Mouse (Mus musculus): ENCODE measurements at regions not wholly inside any gene's neighbourhood (a gene's known extent, or its start where the extent isn't known, plus 50 kb on each side); places are given as distances from the start of the nearest gene placed in this dataset.

DNA sequence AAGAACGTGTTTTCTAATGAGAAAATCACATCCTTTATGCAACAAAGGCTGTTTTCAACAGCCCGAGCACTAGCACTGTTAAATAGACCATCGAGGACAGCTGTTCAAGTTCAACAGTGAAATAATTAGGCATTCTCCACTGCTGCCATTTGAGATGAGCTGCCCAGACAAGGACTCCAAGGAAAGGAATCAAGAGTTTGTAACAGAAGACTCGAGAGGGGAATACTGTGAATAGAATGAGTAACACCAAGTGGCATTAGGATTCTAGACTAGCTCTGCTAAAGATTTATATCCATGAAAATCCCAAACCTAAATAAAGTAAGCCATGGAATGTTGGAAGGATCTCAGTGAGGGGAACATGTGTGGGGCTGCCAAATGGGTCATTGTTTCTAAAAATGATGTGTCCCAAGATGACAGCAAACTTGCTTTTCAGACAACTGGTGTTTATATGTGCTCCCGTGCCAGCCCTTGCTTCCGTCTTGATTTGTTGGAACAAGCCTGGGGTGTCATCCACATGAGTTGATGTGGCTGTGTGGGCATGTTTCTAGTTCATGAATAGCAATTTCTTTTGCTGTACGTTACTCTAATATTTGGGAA is 72.1 kb upstream of the Itga4 start:
- H3K4me3 ChIP-seq (replicated peaks), result no peak overlapping the region
- no peak overlapping the region for H3K9ac ChIP-seq
- WGBS, result 67% methylated on average over 7 of the region's 7 CpGs
- H3K9me3 ChIP-seq (replicated peaks), result no peaks in the 10 kb centered on the region
- H3K4me2 ChIP-seq, result no peak overlapping the region
- H3K4me1 ChIP-seq, result peaks cover 10% of the 10 kb centered on the region; the same call in 1 of the 2 replicates
- no peaks in the 10 kb centered on the region for H3K36me3 ChIP-seq
- no peak for ATAC-seq (replicated peaks; ENCODE audit: low FRiP score)
- no peak overlapping the region for H3K27ac ChIP-seq
- H3K27me3 ChIP-seq, result no peaks in the 10 kb centered on the region

DNA sequence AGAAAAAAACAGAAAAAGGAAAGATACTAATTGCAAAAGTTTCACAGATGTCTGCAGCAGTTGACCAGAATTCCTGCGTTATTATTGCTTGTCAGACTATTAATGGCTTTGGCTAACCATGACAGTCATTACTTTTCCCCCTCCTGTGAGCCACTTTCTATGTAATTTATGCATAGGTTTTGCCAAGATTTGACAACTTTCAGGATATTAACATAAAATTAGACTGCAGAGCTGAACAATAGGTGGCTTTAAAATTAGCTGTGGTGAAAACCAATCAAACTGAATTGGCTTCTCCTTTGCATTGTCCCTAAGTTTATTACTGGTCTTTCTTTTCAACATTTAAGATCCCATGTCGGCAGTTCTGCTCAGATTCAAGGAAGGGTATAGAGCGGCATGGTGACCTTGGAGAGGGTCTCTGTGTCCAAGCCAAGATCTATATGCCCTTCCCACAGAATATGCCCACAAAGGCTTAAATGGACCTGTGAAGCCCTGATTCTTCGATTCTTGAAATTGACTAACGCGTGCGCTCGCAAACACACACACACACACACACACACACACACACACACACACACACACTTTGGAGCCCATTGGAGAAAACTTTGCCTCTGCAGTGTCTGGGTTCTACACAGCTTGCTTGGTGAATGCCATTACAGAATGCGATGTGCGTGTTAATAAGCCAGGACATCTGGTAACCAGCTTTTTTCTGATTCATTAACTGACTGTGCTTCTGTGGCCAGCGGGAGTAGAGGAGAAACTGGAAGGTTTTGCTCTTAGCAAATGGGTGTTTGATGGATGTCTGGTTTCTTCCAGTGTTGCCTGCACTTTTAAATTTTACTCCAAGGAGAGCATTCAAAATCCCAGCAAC is 69.8 kb upstream of the Itga4 start:
- peaks cover 10% of the 10 kb centered on the region; the same call in 1 of the 2 replicates for H3K4me1 ChIP-seq
- no peak for ATAC-seq (replicated peaks; ENCODE audit: low FRiP score)
- 81% methylated on average over 11 of the region's 11 CpGs for WGBS
- no peak overlapping the region for H3K27ac ChIP-seq
- H3K9ac ChIP-seq, result no peak overlapping the region
- H3K9me3 ChIP-seq (replicated peaks), result no peaks in the 10 kb centered on the region
- H3K4me2 ChIP-seq, result no peak overlapping the region
- no peaks in the 10 kb centered on the region for H3K36me3 ChIP-seq
- no peaks in the 10 kb centered on the region for H3K27me3 ChIP-seq
- no peak overlapping the region for H3K4me3 ChIP-seq (replicated peaks)

DNA sequence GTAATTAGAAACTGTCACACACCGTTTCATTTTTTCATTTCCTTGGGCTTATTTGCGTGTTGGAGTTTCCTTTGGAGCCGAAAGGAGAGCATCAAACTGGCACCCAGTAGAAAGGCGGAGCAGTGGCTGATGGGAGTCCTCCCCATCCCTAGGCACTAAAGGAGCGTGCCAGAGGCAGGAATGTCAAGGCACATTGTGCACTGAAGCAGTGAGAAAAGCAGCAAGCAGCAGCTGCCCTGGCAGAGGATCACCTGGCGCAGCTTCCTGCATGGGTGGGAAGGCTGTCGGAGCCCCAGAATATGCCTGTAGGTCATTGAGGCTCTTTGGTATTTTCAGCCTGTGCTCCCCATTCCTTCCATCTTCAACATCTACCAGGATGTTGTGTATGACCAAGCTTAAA is 68.3 kb upstream of the Itga4 start:
- 0 out of 2 replicates have a peak, but pooled peaks have one; percentile 56 for ATAC-seq (replicated peaks; ENCODE audit: low FRiP score)
- Histone ChIP-seq H3K4me1 (peaks cover 10% of the 10 kb centered on the region; the same call in 1 of the 2 replicates), H3K9ac (no peak overlapping the region), H3K36me3 (no peaks in the 10 kb centered on the region), H3K27me3 (no peaks in the 10 kb centered on the region), H3K9me3 (replicated peaks) (no peaks in the 10 kb centered on the region), H3K4me3 (replicated peaks) (no peak overlapping the region), H3K4me2 (no peak overlapping the region), H3K27ac (no peak overlapping the region)
- 69% methylated on average over 7 of the region's 7 CpGs for WGBS

DNA sequence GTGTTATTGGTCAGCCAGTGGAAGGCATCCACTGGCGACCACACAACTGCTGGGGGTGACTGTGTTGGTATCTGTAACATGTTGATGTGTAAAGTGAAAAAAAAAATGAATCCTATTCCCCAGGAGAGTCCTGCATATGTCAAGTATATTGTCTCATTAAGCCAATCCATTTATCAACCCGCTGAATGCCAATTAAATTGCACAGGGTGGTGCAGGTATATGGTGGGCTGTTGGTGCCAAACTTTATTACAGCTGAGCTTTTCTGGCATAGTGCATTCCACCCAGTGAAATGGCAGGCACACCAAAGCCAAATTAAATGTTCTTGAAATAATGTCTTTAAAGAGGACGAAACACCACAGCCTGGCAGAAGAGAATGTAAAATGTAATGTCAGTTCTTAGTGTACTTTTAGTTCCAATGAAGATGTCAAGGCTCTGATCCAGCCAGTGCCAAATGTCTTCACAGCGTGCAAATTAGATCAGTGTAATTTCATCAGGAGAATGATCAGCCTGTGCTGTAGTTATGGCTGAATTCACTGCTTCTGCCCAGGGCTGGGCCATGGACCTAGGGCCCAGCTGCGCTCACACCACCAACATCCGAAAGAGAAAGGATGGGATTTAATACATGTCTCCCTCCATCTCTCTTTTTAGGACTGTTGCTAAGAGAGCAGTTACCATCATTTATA is 66.6 kb upstream of the Itga4 start:
- Histone ChIP-seq H3K36me3 (no peaks in the 10 kb centered on the region), H3K4me3 (replicated peaks) (no peak overlapping the region), H3K27me3 (no peaks in the 10 kb centered on the region), H3K27ac (no peak overlapping the region), H3K4me1 (peaks cover 10% of the 10 kb centered on the region; the same call in 1 of the 2 replicates), H3K9ac (no peak overlapping the region), H3K9me3 (replicated peaks) (no peaks in the 10 kb centered on the region), H3K4me2 (no peak overlapping the region)
- WGBS, result 91% methylated on average over 6 of the region's 6 CpGs
- no peak for ATAC-seq (replicated peaks; ENCODE audit: low FRiP score)

DNA sequence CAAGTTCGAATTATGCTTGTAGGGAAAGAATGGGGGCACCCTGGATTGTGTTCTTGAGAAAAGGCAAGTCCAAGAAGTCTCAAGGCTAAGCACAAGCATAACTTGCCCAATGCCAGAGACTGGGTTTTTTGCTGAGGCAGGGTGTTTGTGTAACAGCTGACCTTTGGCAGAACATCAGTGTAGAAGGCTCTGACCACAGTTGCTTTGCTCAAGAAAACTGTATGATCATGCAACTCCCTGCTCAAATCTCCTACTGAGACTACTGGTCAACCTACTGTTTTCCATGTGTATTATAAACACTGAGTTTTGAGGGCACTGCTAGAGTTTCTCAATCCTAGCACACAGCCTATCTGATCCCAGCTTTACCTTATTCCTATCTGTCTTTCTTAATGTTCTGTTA is 61.4 kb upstream of the Itga4 start:
- Histone ChIP-seq H3K4me2 (no peak overlapping the region), H3K27ac (no peak overlapping the region), H3K27me3 (no peaks in the 10 kb centered on the region), H3K4me1 (no peaks in the 10 kb centered on the region), H3K36me3 (no peaks in the 10 kb centered on the region), H3K9ac (no peak overlapping the region), H3K9me3 (replicated peaks) (no peaks in the 10 kb centered on the region; the same call in 1 of the 2 replicates), H3K4me3 (replicated peaks) (no peak overlapping the region)
- 73% methylated on average over 1 of the region's 1 CpGs for WGBS
- no peak for ATAC-seq (replicated peaks; ENCODE audit: low FRiP score)

DNA sequence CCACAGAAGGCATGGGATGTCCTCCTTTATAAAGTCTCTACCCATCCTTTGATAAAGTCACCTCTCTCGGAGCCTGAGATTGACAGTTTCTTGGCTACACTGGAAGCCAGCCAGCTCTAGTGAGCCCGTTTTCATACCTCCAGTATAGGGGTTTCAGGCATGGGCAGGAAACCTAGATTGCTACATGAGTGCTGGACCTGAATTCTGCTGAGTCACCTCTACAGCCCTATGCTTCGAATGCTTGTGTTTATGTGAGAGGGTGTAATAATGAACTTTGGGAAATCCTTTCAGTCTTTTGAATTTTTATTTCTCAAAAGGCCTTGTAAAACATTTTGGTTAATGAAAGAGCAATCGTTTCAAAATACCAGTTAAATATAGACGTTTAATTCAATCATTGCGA is 53.5 kb upstream of the Itga4 start:
- Histone ChIP-seq H3K4me2 (no peak overlapping the region), H3K36me3 (no peaks in the 10 kb centered on the region), H3K4me1 (peaks cover 3% of the 10 kb centered on the region; the same call in 1 of the 2 replicates), H3K9ac (no peak overlapping the region), H3K27me3 (no peaks in the 10 kb centered on the region), H3K27ac (no peak overlapping the region), H3K9me3 (replicated peaks) (no peaks in the 10 kb centered on the region; the same call in 1 of the 2 replicates), H3K4me3 (replicated peaks) (no peak overlapping the region)
- WGBS, result 81% methylated on average over 6 of the region's 6 CpGs
- ATAC-seq (replicated peaks; ENCODE audit: low FRiP score), result no peak
